In genomic region chr10:24493392-24493791, GRCm38 (mm10) we compare ENCODE assay signal across 8 mouse cellular contexts.
DNase-seq lines count a peak whose midpoint lies in the region; ATAC-seq and TF ChIP-seq lines count a peak whose summit lies in the region.

No protein-coding gene starts in this region.

- TF ChIP-seq CTCF in Patski (IDR thresholded peaks at IDR 0.05) = no peak
- no peak for TF ChIP-seq CTCF in brain, embryonic 14.5 days (IDR thresholded peaks at IDR 0.05; ENCODE audit: borderline replicate concordance, extremely low read depth, insufficient read depth, insufficient read length)

- in situ Hi-C loops in Patski (cut with MboI; ENCODE audit: low pct_unique_long_range_greater_than_20kb) = loop anchor here (5.0 kb wide), 1 partner anchor 101 kb away; no protein-coding TSS in a partner anchor

- DNase-seq in Patski (ENCODE audit: low read depth, low spot score) = peak; percentile 88
- DNase-seq in brain, embryonic 14.5 days (ENCODE audit: low read depth) = peak; percentile 41
- DNase-seq in heart, postnatal 25 days (ENCODE audit: low spot score) = peak; percentile 32
- DNase-seq in lung, postnatal 10 days = peak; percentile 69
- no peak for DNase-seq in layer of hippocampus, adult 9-10 months (ENCODE audit: low spot score)
- DNase-seq in left cerebral cortex, adult 11 months (ENCODE audit: low spot score) = no peak
- DNase-seq in embryo, embryonic 10.5 days (ENCODE audit: low spot score) = no peak

- CTCF ChIA-PET in Patski (lab: Charles Lee) = interaction anchor here (1.4 to 1.6 kb wide), 2 partner anchors 60 to 78 kb away, joined by 3 to 5 read pairs; no protein-coding TSS in a partner anchor

- ATAC-seq in Patski = peak; percentile 69
- ATAC-seq in CD4-positive, CD25-positive, alpha-beta regulatory T cell, adult 4 months = no peak

- TF ChIP-seq POLR2A in brain, embryonic 14.5 days (IDR thresholded peaks at IDR 0.05; ENCODE audit: borderline replicate concordance, extremely low read depth, insufficient read depth, insufficient read length, poor library complexity, severe bottlenecking) = no peak

- intact Hi-C loops in heart, postnatal 25 days (cut with DNase I) = no loop called here

- no peaks in the 10 kb centered on the region for H3K27me3 ChIP-seq in Patski

- POLR2A ChIA-PET in Patski (lab: Charles Lee) = no interaction called here

Comparison
In these comparisons a context has a peak if more than half of its experiments do, and no peak if none do; other contexts are left out.
1. DNase-seq: peak in Patski (single experiment), brain, embryonic 14.5 days (single experiment), heart, postnatal 25 days (single experiment) and lung, postnatal 10 days (single experiment); none in layer of hippocampus, adult 9-10 months (single experiment), left cerebral cortex, adult 11 months (single experiment) and embryo, embryonic 10.5 days (single experiment).